Mouse (Mus musculus) liver, embryonic 14.5 days (tissue): Measurements from ENCODE around the gene Fdx1l.
A peak's percentile ranks its signal among the peaks of the same experiment; 100 is the strongest.

Source experiments
- CTCF ChIP-seq: IDR thresholded peaks from 2 replicates; pipeline ENCODE4 v1.5.1; 2016; ENCODE audit warnings: antibody characterized with exemption, low read depth, control low read depth
- EP300 ChIP-seq: IDR thresholded peaks from 2 replicates; pipeline ENCODE4 v1.6.1; 2016; ENCODE audit warnings: antibody characterized with exemption, low read depth

- TF ChIP-seq CTCF: peak; percentile 98
- peak; percentile 88 for TF ChIP-seq EP300
Measured at GRCm38 (mm10) chr9:21029291-21030054, 43.9 kb downstream of the Fdx1l start, which contains the start of gene Icam4.
